Mouse (Mus musculus) bone marrow, adult 2 months (tissue): ENCODE measurements around the gene Hoxd13.

ENCODE experiments used
- CTCF ChIP-seq: fragments of 200-500 bp; IDR thresholded peaks from 2 replicates; pipeline ENCODE4 v1.5.1; 2011; ENCODE audit warnings: low read length, control low read depth; ENCODE audit not compliant: control insufficient read depth, insufficient read depth
- POLR2A ChIP-seq: fragments of 200-500 bp; IDR thresholded peaks from 2 replicates; pipeline ENCODE4 v1.6.1; 2011; ENCODE audit warnings: low read depth, mild to moderate bottlenecking, control low read depth, low read length, borderline replicate concordance; ENCODE audit not compliant: control insufficient read depth

DNA sequence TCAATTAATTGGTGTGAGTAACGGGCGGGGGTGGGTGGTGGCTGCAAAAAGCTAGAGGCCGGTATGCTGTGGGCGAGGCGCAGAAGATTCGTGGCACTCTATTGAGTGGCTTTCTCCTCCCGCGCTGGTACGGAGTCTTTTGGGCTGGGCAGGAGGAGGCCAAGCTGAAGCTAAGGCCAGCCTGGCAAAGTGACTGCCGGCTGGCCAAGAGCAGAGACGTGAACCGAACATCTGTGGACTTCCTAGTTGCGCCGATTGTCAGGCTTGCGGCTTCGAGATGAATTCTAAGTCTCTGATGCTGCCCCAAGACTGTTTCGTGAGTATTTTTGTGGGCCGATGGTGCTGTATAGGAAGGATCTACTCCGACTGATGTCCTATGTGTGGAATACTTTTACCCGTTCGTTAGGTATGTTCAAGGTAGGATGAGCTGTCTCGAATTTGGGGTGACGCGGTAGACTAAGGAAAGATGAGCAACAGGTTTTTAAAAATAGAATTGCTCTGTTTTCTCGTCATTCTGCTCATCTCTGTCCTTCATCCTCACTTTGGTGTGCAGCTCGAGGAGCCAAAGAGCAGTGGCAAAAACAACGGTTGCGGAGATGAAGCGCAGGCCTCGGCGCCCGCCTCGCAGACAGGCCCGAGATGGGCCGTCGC is 794 bp upstream of the Hoxd13 start:
- TF ChIP-seq POLR2A = no peak
- TF ChIP-seq CTCF = no peak
